Mouse (Mus musculus): ENCODE measurements around the gene Olfr444. TPM values are rescaled to one million over a fixed set of nuclear protein-coding genes. Genes with fewer than 3 reads are reported as not detected.

Olfr444 gene
- not detected in 2 replicates for polyA plus RNA-seq (2015; fragmentation: Nextera tagmentation; extraction: Ambion mirVana)

GRCm38 (mm10) chr6:42948767-42949166 is at the start of gene Olfr444:
TSS of gene Olfr444 (plus strand) at chr6:42949067.
- H3K4me2 ChIP-seq (ENCODE audit: low read length): no peak within 1 kb of the TSS
- no peak within 1 kb of the TSS for H3K27ac ChIP-seq (ENCODE audit: low read length)
- H3K9me3 ChIP-seq (ENCODE audit: control insufficient read depth, low read length): no peaks in the 10 kb centered on the region
- H3K36me3 ChIP-seq (ENCODE audit: control insufficient read depth, insufficient read depth): no peaks in the 10 kb centered on the region
- no peak within 1 kb of the TSS for H3K4me3 ChIP-seq (replicated peaks; ENCODE audit: low read length)
- WGBS: 88% methylated on average over 1 of the region's 1 CpGs
- H3K4me1 ChIP-seq (replicated peaks; ENCODE audit: control insufficient read depth, insufficient read depth, low read length): no peaks in the 10 kb centered on the region
- H3K27me3 ChIP-seq (replicated peaks; ENCODE audit: control insufficient read depth, insufficient read depth, low read length): no peaks in the 10 kb centered on the region
- ATAC-seq: no peak
- no peak within 1 kb of the TSS for H3K9ac ChIP-seq (replicated peaks; ENCODE audit: low read depth, low read length)

GRCm38 (mm10) chr6:42900345-42900744 is 48.5 kb upstream of the Olfr444 start:
- no peaks in the 10 kb centered on the region for H3K4me1 ChIP-seq (replicated peaks; ENCODE audit: control insufficient read depth, insufficient read depth, low read length)
- no peak overlapping the region for H3K27ac ChIP-seq (ENCODE audit: low read length)
- no peaks in the 10 kb centered on the region for H3K9me3 ChIP-seq (ENCODE audit: control insufficient read depth, low read length)
- ATAC-seq: no peak
- 7% methylated on average over 1 of the region's 1 CpGs for WGBS
- H3K36me3 ChIP-seq (ENCODE audit: control insufficient read depth, insufficient read depth): no peaks in the 10 kb centered on the region
- no peak overlapping the region for H3K4me3 ChIP-seq (replicated peaks; ENCODE audit: low read length)
- no peak overlapping the region for H3K4me2 ChIP-seq (ENCODE audit: low read length)
- H3K27me3 ChIP-seq (replicated peaks; ENCODE audit: control insufficient read depth, insufficient read depth, low read length): no peaks in the 10 kb centered on the region
- H3K9ac ChIP-seq (replicated peaks; ENCODE audit: low read depth, low read length): no peak overlapping the region

- Histone ChIP-seq H3K27ac (ENCODE audit: low read length) (no peak within 1 kb of the TSS), H3K9ac (replicated peaks; ENCODE audit: low read depth, low read length) (no peak within 1 kb of the TSS), H3K27me3 (replicated peaks; ENCODE audit: control insufficient read depth, insufficient read depth, low read length) (no peaks in the 10 kb centered on the region), H3K4me1 (replicated peaks; ENCODE audit: control insufficient read depth, insufficient read depth, low read length) (no peaks in the 10 kb centered on the region), H3K4me2 (ENCODE audit: low read length) (no peak within 1 kb of the TSS), H3K36me3 (ENCODE audit: control insufficient read depth, insufficient read depth) (no peaks in the 10 kb centered on the region), H3K9me3 (ENCODE audit: control insufficient read depth, low read length) (no peaks in the 10 kb centered on the region), H3K4me3 (replicated peaks; ENCODE audit: low read length) (no peak within 1 kb of the TSS)
- ATAC-seq: no peak
Measured at GRCm38 (mm10) chr6:42908578-42908977, 40.3 kb upstream of the Olfr444 start, which contains the start of gene Olfr447. TSS of gene Olfr447 (plus strand) at chr6:42908878.

GRCm38 (mm10) chr6:42921077-42921476 is 27.8 kb upstream of the Olfr444 start, which contains the start of gene Olfr446:
TSS of gene Olfr446 (plus strand) at chr6:42921377.
- no peak for ATAC-seq
- 63% methylated on average over 2 of the region's 2 CpGs for WGBS

GRCm38 (mm10) chr6:42980377-42980776 is 31.5 kb downstream of the Olfr444 start:
- Histone ChIP-seq H3K4me3 (replicated peaks; ENCODE audit: low read length) (no peak overlapping the region), H3K4me1 (replicated peaks; ENCODE audit: control insufficient read depth, insufficient read depth, low read length) (no peaks in the 10 kb centered on the region), H3K9ac (replicated peaks; ENCODE audit: low read depth, low read length) (no peak overlapping the region), H3K27ac (ENCODE audit: low read length) (no peak overlapping the region), H3K27me3 (replicated peaks; ENCODE audit: control insufficient read depth, insufficient read depth, low read length) (no peaks in the 10 kb centered on the region), H3K36me3 (ENCODE audit: control insufficient read depth, insufficient read depth) (no peaks in the 10 kb centered on the region), H3K9me3 (ENCODE audit: control insufficient read depth, low read length) (no peaks in the 10 kb centered on the region), H3K4me2 (ENCODE audit: low read length) (no peak overlapping the region)
- no peak for ATAC-seq

More at GRCm38 (mm10) chr6:42921077-42921476, 27.8 kb upstream of the Olfr444 start, which contains the start of gene Olfr446:
- Histone ChIP-seq H3K4me1 (replicated peaks; ENCODE audit: control insufficient read depth, insufficient read depth, low read length) (no peaks in the 10 kb centered on the region), H3K9ac (replicated peaks; ENCODE audit: low read depth, low read length) (no peak within 1 kb of the TSS), H3K36me3 (ENCODE audit: control insufficient read depth, insufficient read depth) (no peaks in the 10 kb centered on the region), H3K4me2 (ENCODE audit: low read length) (no peak within 1 kb of the TSS), H3K27ac (ENCODE audit: low read length) (no peak within 1 kb of the TSS), H3K9me3 (ENCODE audit: control insufficient read depth, low read length) (no peaks in the 10 kb centered on the region), H3K27me3 (replicated peaks; ENCODE audit: control insufficient read depth, insufficient read depth, low read length) (no peaks in the 10 kb centered on the region), H3K4me3 (replicated peaks; ENCODE audit: low read length) (no peak within 1 kb of the TSS)

Other genes starting within 250 kb of the Olfr444 start
- gene Tcaf1, start 239.0 kb upstream of the Olfr444 start, polyA plus RNA-seq (2015; fragmentation: Nextera tagmentation; extraction: Ambion mirVana): 211 and 221 TPM in 2 replicates
- gene Olfr453, start 209.7 kb upstream of the Olfr444 start, polyA plus RNA-seq (2015; fragmentation: Nextera tagmentation; extraction: Ambion mirVana): not detected in 2 replicates
- gene Olfr38, start 192.7 kb upstream of the Olfr444 start, polyA plus RNA-seq (2015; fragmentation: Nextera tagmentation; extraction: Ambion mirVana): not detected in 2 replicates
- gene Olfr452, start 164.0 kb upstream of the Olfr444 start, polyA plus RNA-seq (2015; fragmentation: Nextera tagmentation; extraction: Ambion mirVana): not detected in 2 replicates
- gene Olfr450, start 137.1 kb upstream of the Olfr444 start, polyA plus RNA-seq (2015; fragmentation: Nextera tagmentation; extraction: Ambion mirVana): not detected in 2 replicates
- not detected in 2 replicates for gene Olfr449, start 114.7 kb upstream of the Olfr444 start, polyA plus RNA-seq (2015; fragmentation: Nextera tagmentation; extraction: Ambion mirVana)
- gene Olfr448, start 58.6 kb upstream of the Olfr444 start, polyA plus RNA-seq (2015; fragmentation: Nextera tagmentation; extraction: Ambion mirVana): not detected in 2 replicates
- not detected in 2 replicates for gene Olfr447, start 40.2 kb upstream of the Olfr444 start, polyA plus RNA-seq (2015; fragmentation: Nextera tagmentation; extraction: Ambion mirVana)
- gene Olfr446, start 27.7 kb upstream of the Olfr444 start, polyA plus RNA-seq (2015; fragmentation: Nextera tagmentation; extraction: Ambion mirVana): not detected in 2 replicates
- not detected in 2 replicates for gene Olfr441, start 157.3 kb downstream of the Olfr444 start, polyA plus RNA-seq (2015; fragmentation: Nextera tagmentation; extraction: Ambion mirVana)
- not detected in 2 replicates for gene Olfr237-ps1, start 197.5 kb downstream of the Olfr444 start, polyA plus RNA-seq (2015; fragmentation: Nextera tagmentation; extraction: Ambion mirVana)
- gene Olfr437, start 214.2 kb downstream of the Olfr444 start, polyA plus RNA-seq (2015; fragmentation: Nextera tagmentation; extraction: Ambion mirVana): not detected in 2 replicates
- not detected in 2 replicates for gene Olfr13, start 223.1 kb downstream of the Olfr444 start, polyA plus RNA-seq (2015; fragmentation: Nextera tagmentation; extraction: Ambion mirVana)
- gene Olfr435, start 248.1 kb downstream of the Olfr444 start, polyA plus RNA-seq (2015; fragmentation: Nextera tagmentation; extraction: Ambion mirVana): not detected in 2 replicates